In the genomic region with DNA sequence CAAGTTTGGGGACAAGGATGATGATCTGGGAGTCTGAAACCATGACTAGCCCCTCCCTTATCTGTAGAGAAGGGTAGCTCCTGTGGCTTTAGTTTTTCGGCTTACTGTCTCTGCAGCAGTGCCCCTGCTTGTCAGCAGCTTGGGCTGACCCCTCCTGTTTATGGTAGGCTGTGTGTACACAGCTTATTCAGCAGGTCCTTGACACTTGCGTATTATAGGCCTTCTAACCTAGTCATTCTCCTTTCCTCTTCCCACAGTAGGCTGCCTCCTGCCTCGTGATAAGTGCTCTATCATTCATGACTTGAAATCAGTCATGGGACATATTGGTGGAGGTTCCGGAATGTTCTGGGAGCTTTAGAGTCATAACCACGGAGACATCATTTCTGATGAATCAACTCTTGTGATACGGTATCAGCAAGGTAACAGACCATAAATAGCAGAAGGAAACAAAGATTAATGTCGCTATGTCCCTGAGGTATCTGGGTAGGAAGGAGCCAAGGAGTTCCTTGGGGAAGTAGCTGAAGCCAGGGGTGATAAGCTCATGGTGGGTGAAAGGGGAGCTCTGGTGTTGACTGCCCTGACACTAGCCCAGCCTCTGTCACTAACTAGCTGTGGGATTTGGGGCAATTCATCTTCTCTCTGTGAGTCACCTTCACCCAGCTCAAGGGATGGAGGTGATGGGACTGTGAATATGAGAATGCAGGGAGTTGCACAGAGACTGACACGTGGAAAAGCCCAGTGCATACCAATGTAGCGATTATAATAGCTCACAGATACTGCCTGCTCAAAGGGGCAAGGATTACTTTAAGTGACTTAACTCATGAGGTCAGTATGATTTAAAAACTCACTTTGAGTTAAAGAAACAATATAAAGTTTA, we compare ENCODE assay signal across 18 mouse cellular contexts.
DNase-seq lines count a peak whose midpoint lies in the region; ATAC-seq lines count a peak whose summit lies in the region.
"Had no signal": no experiment of that assay in that cellular context is flagged by ENCODE, and none has a peak within 500 bp of the region (broad histone marks: within the 10 kb centered on the region; RNA-seq: fewer than 3 reads in every experiment).

No protein-coding gene starts in this region.

- peak; percentile 56 to 87 for DNase-seq in adrenal gland, adult (ENCODE audit: inconsistent age in 2 of 2, low spot score in 1 of 2)
- no peak for DNase-seq in adrenal gland, postnatal 4 days (ENCODE audit: low spot score in 2 of 2)
- DNase-seq in liver, embryonic 13.5 days = no peak
- DNase-seq in heart, postnatal 4 days = no peak
- DNase-seq in frontal cortex, postnatal 14 days (ENCODE audit: low spot score in 2 of 2) = no peak
- DNase-seq: cerebellum, adult 8-10 months; forebrain, postnatal 0 days; right cerebral cortex, postnatal 25 days; thymus, adult 2 months had no signal

- peaks cover 12% of the 10 kb centered on the region for H3K27me3 ChIP-seq in megakaryocyte, embryonic 14.5 days (replicated peaks)
- no peaks in the 10 kb centered on the region for H3K27me3 ChIP-seq in liver, embryonic 13.5 days
- H3K27me3 ChIP-seq: heart, embryonic 15.5 days; hindbrain, embryonic 13.5 days; Patski had no signal

- no peak for ATAC-seq in megakaryocyte, adult 5-6 weeks (ENCODE audit: poor library complexity, severe bottlenecking)
- ATAC-seq in liver, embryonic 13.5 days (ENCODE audit: low read depth) = peak; percentile 57
- ATAC-seq in erythroid progenitor cell, adult 5-6 weeks (replicated peaks; ENCODE audit: low FRiP score, poor library complexity, severe bottlenecking) = no peak
- ATAC-seq: forebrain, postnatal 0 days; midbrain, embryonic 16.5 days; Patski had no signal

- H3K9me3 ChIP-seq in megakaryocyte, embryonic 14.5 days = no peaks in the 10 kb centered on the region
- H3K9me3 ChIP-seq in liver, embryonic 13.5 days (replicated peaks) = no peaks in the 10 kb centered on the region
- H3K9me3 ChIP-seq: heart, embryonic 15.5 days; hindbrain, embryonic 13.5 days had no signal

- H3K4me3 ChIP-seq in megakaryocyte, embryonic 14.5 days (replicated peaks) = peak overlapping the region; percentile 67
- no peak overlapping the region for H3K4me3 ChIP-seq in liver, embryonic 13.5 days (replicated peaks)
- H3K4me3 ChIP-seq: erythroblast, embryonic 14.5 days; heart, embryonic 15.5 days; hindbrain, embryonic 13.5 days; layer of hippocampus, adult 2 months had no signal

- H3K27ac ChIP-seq in liver, embryonic 13.5 days = no peak overlapping the region
- H3K27ac ChIP-seq: heart, embryonic 15.5 days; hindbrain, embryonic 13.5 days; layer of hippocampus, adult 2 months had no signal

- no peak overlapping the region for H3K4me2 ChIP-seq in liver, embryonic 13.5 days
- H3K4me2 ChIP-seq: heart, embryonic 15.5 days; hindbrain, embryonic 13.5 days had no signal

- H3K9ac ChIP-seq in liver, embryonic 13.5 days = no peak overlapping the region
- H3K9ac ChIP-seq: forebrain, postnatal 0 days; heart, embryonic 15.5 days; hindbrain, embryonic 13.5 days had no signal

- H3K4me1 ChIP-seq in megakaryocyte, embryonic 14.5 days = peaks cover 63% of the 10 kb centered on the region
- H3K4me1 ChIP-seq in liver, embryonic 13.5 days (replicated peaks) = 0 out of 2 replicates have a peak, but pooled peaks cover 7% of the 10 kb centered on the region
- H3K4me1 ChIP-seq: hindbrain, embryonic 13.5 days had no signal

- 37% methylated on average over 9 of the region's 9 CpGs for WGBS in liver, embryonic 13.5 days (ENCODE audit: insufficient replicate concordance)

- no peaks in the 10 kb centered on the region for H3K36me3 ChIP-seq in megakaryocyte, embryonic 14.5 days (replicated peaks; ENCODE audit: low read length)
- no peaks in the 10 kb centered on the region for H3K36me3 ChIP-seq in liver, embryonic 13.5 days
- H3K36me3 ChIP-seq: heart, embryonic 15.5 days; hindbrain, embryonic 13.5 days had no signal

Comparison
In these comparisons a context has a peak if more than half of its experiments do, and no peak if none do; other contexts are left out.
1. DNase-seq: peak in adrenal gland, adult (2 of 2); none in adrenal gland, postnatal 4 days (0 of 2), liver, embryonic 13.5 days (single experiment), heart, postnatal 4 days (single experiment) and frontal cortex, postnatal 14 days (0 of 2).